Comparison of ENCODE assay signal across 21 mouse cellular contexts in the genomic region with DNA sequence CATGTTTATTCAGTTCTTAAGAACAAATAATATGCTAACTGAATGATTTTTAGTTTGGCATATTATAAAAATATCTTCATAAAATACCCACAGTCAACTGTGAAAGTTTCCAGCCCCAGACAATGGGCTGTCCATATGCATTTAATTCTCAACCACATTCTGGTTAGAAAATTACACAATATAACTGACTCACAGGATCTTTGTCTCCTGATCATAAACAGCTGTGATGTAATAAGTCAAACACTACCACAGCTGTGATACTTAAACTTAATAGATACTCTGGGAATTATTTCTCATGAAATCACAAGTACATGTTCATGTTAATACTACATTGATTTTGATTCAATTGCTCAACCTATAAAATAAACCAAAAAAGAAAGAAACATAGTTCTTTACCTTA.
DNase-seq lines count a peak whose midpoint lies in the region; ATAC-seq lines count a peak whose summit lies in the region.
"Had no signal": no experiment of that assay in that cellular context is flagged by ENCODE, and none has a peak within 500 bp of the region (broad histone marks: within the 10 kb centered on the region; RNA-seq: fewer than 3 reads in every experiment).

No protein-coding gene starts in this region.

- no peaks in the 10 kb centered on the region for H3K27me3 ChIP-seq in limb, embryonic 13.5 days
- no peaks in the 10 kb centered on the region for H3K27me3 ChIP-seq in limb, embryonic 10.5 days (ENCODE audit: low read depth, poor library complexity, severe bottlenecking)
- H3K27me3 ChIP-seq: CH12.LX; embryonic facial prominence, embryonic 15.5 days; hindbrain, embryonic 12.5 days had no signal

- no peak overlapping the region for H3K27ac ChIP-seq in limb, embryonic 13.5 days
- no peak overlapping the region for H3K27ac ChIP-seq in limb, embryonic 10.5 days
- H3K27ac ChIP-seq: embryonic facial prominence, embryonic 15.5 days; hindbrain, embryonic 12.5 days had no signal

- ATAC-seq in limb, embryonic 13.5 days (ENCODE audit: low FRiP score, low read depth) = peak; percentile 40
- peak; percentile 80 for ATAC-seq in granulocyte monocyte progenitor cell, adult 5-6 weeks (replicated peaks; ENCODE audit: poor library complexity, severe bottlenecking)
- no peak for ATAC-seq in cerebellum, adult (ENCODE audit: insufficient number of reproducible peaks, low FRiP score, low TSS enrichment)
- ATAC-seq: forebrain, embryonic 16.5 days; hindbrain, embryonic 16.5 days; inflammation-experienced regulatory T-cells, adult 6 months had no signal

- H3K4me2 ChIP-seq in limb, embryonic 13.5 days (replicated peaks) = no peak overlapping the region
- H3K4me2 ChIP-seq: embryonic facial prominence, embryonic 15.5 days; hindbrain, embryonic 12.5 days had no signal

- H3K36me3 ChIP-seq in limb, embryonic 13.5 days = no peaks in the 10 kb centered on the region
- H3K36me3 ChIP-seq in limb, embryonic 10.5 days = no peaks in the 10 kb centered on the region
- H3K36me3 ChIP-seq: embryonic facial prominence, embryonic 15.5 days; hindbrain, embryonic 12.5 days had no signal

- no peak overlapping the region for H3K4me3 ChIP-seq in limb, embryonic 13.5 days
- H3K4me3 ChIP-seq in limb, embryonic 10.5 days = no peak overlapping the region
- H3K4me3 ChIP-seq: embryonic facial prominence, embryonic 15.5 days; erythroblast, embryonic 14.5 days; hindbrain, embryonic 12.5 days had no signal

- intact Hi-C loops in left cerebral cortex, postnatal 14 days (cut with DNase I) = no loop called here

- no peaks in the 10 kb centered on the region for H3K9me3 ChIP-seq in limb, embryonic 13.5 days
- H3K9me3 ChIP-seq in limb, embryonic 10.5 days (replicated peaks) = no peaks in the 10 kb centered on the region
- H3K9me3 ChIP-seq: embryonic facial prominence, embryonic 15.5 days; hindbrain, embryonic 12.5 days had no signal

- DNase-seq in limb, embryonic 10.5 days (ENCODE audit: low spot score) = no peak
- DNase-seq in 3T3-L1 (ENCODE audit: low read depth, low spot score) (peak; percentile 12), 416B (ENCODE audit: low read depth) (peak; percentile 30)
- no peak for DNase-seq in left cerebral cortex, adult 11 months (ENCODE audit: low spot score)
- no peak for DNase-seq in left cerebral cortex, postnatal 14 days (ENCODE audit: low spot score in 2 of 2)
- DNase-seq: adrenal gland, adult 8-10 months; cerebellum, adult 11-12 months; cerebellum, adult 9-10 months; cerebellum, postnatal 25 days; gastrocnemius, postnatal 25 days; heart, postnatal 4 days had no signal

- no peak overlapping the region for H3K9ac ChIP-seq in limb, embryonic 13.5 days
- H3K9ac ChIP-seq: embryonic facial prominence, embryonic 15.5 days; hindbrain, embryonic 12.5 days had no signal

- H3K4me1 ChIP-seq in limb, embryonic 13.5 days = no peaks in the 10 kb centered on the region
- H3K4me1 ChIP-seq in limb, embryonic 10.5 days = no peaks in the 10 kb centered on the region
- H3K4me1 ChIP-seq: embryonic facial prominence, embryonic 15.5 days; hindbrain, embryonic 12.5 days had no signal

Comparison
In these comparisons a context has a peak if more than half of its experiments do, and no peak if none do; other contexts are left out.
1. DNase-seq: peak in 3T3-L1 (single experiment) and 416B (single experiment); none in limb, embryonic 10.5 days (single experiment), left cerebral cortex, adult 11 months (single experiment) and left cerebral cortex, postnatal 14 days (0 of 2).